Mouse (Mus musculus) right cerebral cortex, postnatal 4 days (tissue): ENCODE measurements around the gene Krtap31-2.

Experiments used
- DNase-seq: peaks from one replicate; pipeline ENCODE4 v3.0.0-alpha.2; 2022

Gene Krtap31-2

DNA sequence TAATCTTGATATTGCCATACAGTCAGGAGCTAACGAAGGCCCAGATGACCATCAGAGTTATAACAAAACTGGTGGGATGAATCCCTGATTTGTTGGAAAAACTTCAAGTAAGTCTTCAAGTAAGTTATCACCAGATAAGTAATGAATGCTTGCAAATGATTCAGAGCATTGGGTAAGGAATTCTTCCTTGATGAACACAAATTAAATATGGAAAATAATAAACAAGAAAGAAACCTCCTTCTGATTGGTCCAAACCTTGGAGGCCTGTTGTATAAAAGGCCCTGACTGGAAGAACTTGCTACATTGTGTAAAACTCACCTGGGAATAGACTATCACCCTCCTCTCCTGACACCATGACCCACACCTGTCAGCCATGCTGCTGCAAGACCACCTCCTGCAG lies at the start of gene Krtap31-2:
Gene Krtap31-2 (plus strand): TSS at position 301 of the 400 bp plus-strand sequence.
- no peak for DNase-seq

DNA sequence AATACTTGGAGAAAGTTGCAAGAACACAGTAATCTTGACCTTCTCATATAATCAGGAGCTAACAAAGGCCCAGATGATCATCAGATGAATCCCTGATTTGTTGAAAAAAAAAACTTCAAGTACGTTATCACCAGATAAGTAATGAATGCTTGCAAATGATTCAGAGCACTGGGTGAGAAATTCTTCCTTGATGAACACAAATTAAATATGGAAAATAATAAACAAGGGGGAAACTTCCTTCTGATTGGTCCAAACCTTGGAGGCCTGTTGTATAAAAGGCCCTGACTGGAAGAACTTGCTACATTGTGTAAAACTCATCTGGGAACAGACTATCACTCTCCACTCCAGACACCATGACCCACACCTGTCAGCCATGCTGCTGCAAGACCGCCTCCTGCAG lies 28.5 kb upstream of the Krtap31-2 start, which contains the start of gene Krtap31-1:
Gene Krtap31-1 (plus strand): TSS at position 301 of the 400 bp plus-strand sequence.
- DNase-seq, result no peak

DNA sequence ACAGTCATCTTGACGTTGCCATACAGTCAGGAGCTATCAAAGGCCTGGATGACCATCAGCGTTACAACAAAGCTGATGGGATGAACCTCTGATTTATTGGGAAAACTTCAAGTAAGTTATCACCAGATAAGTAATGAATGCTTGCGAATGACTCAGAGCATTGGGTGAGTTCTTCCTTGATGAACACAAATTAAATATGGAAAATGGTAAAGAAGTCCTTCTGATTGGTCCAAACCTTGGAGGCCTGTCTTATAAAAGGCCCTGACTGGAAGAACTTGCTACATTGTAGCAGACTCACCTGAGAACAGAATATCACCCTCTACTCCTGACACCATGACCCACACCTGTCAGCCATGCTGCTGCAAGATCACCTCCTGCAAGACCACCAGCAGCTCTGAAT lies 21.6 kb upstream of the Krtap31-2 start, which contains the start of gene Gm11565:
Gene Gm11565 (plus strand): TSS at position 301 of the 400 bp plus-strand sequence.
- no peak for DNase-seq

DNA sequence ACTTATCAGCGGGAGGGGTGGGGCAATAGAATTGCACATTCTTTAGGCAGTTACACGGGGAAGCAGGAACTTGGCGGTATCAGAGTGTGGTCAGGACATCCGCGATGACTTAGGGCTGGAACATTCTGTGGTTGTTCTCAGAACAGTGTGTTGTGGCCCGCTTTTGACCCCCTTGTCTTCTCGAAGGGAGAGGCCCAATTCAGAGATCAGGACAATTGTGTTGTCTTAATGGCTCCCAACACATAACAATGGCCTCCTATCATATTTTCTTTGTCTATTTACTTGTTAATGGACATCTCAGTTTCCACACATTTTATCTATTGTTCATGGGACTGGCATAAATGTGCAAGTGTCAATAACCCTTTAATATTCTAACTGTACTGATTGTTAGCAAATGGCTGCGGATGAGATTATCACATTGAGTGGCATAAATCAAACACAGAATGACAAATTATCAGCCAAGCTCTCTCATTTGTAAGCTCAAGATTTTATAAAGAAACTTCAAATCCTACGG lies 1.7 kb downstream of the Krtap31-2 start:
- no peak for DNase-seq

DNA sequence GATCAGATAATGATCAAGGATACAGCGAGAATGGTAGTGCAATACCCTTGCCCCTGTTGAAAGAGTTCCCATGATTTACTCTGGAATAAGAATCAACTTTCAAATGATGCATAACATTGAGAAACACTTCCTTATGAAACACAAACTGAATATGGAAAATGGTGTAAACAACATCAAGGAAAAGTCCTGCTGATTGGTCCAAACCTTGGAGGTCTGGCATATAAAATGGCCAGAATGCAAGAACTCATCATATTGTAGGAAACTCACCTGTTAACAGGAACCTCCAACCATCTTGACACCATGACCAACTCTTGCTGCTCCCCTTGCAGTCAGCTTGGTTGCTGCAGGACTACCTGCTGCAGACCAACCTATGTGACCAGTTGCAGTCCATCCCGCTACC lies 12.1 kb downstream of the Krtap31-2 start, which contains the start of gene Krtap9-5:
Gene Krtap9-5 (plus strand): TSS at position 301 of the 400 bp plus-strand sequence.
- DNase-seq, result no peak

DNA sequence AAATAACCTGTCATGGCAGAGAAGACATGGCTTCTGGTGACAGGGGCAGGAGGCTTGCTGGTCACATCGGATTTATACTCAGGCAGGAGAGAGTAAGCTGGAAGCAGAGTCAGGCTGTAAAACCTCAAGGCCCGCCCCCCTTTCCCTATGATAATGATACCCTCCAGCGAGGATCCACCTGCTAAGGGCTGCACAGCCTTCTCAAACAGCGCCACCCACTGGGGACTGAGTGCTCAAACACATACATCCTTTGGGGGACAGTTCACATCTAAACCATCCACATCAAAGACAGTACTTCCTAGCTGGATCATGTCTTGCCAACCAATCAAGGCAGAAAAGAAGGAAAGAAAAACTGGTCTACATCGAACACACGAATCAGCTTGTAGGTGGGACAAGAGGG lies 28.1 kb downstream of the Krtap31-2 start:
- peak; percentile 10 for DNase-seq

DNA sequence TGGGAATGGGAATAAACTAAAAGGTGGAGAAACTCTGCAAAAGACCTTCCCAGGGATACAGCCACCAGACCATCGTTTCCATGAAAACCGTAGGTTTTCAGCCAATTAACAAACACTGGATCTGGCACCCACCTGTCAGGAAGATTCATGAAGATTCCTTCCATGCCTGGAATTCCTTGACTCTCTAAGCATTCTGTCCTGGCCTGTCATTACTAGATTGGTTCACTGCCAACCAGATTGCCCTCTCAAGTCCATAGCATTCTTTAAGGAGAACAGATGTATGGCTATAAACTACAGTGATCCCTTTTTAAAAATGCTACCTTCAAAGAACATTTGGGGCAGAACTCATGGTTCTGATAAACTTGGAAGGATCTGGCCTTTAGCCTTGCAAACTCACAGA lies 29.9 kb downstream of the Krtap31-2 start:
- DNase-seq, result no peak

DNA sequence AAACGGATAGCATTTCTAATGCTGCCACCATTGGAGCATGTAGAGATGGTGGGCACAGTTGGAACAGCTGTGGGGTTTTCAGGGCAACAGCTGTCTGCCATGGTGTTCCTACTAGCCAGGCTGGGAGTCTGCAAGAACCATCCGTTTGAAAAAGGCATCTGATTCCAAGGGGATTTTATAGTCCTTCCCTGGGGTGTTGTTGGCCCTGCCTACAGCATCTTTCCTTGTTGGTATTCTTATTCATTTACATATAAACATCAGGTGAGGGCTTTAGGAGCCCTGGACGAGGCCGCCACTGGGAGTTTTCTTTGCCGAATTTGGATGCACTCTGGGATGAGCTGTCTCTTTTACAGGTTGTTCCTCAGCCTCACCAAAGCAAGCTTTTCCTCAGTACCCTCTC lies 42.9 kb downstream of the Krtap31-2 start, which contains the start of gene Krtap29-1:
Gene Krtap29-1 (minus strand): TSS at position 101 of the 400 bp plus-strand sequence.
- DNase-seq, result no peak

DNA sequence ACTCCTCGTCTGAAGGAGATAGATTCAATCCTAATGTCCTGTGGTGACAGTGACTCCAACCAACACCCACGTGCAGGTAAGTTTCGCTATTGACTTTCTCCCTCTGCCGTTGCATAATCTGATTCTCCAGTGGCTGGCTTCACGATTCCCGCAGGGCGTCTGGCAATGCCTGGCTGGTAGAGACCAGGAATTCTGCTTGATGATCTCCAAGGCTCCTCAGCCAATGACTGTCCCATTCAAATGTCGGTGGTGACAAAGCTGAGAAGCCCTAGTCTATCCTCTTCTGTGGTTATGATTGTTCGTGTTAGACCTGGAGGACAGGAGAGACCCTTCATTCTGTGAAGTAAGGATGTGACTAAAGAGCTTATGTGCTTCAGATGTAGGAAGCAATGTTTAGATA lies 46.6 kb downstream of the Krtap31-2 start:
- no peak for DNase-seq

DNA sequence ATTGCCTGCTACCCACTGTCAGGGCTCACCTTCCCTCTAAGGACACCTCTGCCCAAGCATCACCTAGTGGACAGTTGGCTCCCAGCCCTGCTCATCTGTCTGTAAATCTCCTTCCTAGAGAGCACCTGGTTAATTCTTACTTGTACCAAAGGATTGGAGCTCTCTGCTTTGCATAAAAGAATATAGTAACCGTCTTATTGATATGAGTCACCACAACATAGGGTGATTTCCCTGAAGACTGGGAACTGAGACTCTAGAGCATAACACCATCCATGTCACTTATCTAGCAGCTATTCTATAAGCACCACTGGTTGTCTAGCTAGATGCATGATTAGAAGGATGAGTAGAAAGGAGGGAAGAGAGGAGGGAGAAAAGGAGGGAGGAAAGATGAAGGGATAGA lies 47.4 kb downstream of the Krtap31-2 start:
- no peak for DNase-seq

DNA sequence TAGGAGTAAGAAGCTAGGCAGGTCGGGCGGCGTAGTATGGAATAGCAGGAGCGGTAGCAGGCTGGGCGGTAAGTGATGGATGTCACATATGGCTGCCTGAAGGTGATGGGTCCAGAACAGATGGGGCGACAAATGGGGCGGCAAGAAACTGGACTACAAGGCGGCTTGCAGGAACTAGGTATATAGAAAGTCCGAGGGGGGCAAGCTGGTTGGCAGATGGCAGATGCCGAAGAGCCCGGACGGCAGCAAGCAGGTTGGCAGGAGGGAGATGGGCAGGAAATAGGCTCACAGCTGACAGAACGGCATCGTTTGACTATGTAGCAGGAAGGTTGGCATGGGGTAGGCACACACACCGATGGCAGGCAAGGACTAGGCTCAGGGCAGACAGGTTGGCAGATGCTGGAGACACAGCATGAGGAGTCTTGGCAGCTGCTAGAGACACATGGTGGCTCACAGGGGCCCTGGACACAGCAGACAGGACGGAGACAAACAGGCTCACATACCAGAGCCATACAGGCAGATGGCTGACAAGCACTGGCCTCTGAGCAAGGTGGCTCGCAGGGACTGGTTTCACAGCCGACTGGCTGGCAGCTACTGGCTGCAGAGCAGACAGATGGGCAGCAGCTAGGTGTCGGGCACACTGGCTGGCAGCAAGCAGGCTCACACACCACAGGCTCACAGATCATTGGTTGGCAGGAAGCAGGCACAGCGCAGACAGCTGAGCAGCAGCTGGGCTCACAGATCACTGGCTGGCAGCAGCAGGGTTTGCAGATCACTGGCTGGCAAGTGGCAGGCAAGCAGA lies 49.4 kb downstream of the Krtap31-2 start:
- peak; percentile 38 for DNase-seq

DNA sequence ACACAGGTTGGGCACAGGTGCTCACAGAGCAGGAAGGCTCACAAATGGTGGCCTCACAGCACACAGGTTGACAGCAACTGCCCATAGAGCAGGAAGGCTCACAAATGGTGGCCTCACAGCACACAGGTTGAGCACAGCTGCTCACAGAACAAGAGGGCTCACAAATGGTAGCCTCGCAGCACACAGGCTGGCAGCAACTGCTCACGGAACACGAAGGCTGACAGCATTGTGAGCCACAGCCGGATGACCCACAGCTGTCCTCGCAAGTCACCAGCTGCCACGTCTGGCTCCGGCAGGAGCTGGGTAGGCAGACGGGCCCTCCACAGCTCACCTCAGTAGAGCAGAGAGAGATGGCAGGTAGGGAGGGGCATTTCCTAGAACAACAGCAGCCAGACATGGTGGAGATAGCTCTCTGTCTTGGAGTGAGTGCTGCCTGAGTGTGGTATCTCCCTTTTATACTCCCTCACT lies 50.1 kb downstream of the Krtap31-2 start, which contains the start of gene Krtap16-1:
Gene Krtap16-1 (minus strand): TSS at position 418 of the 468 bp plus-strand sequence.
- no peak for DNase-seq
